Mouse (Mus musculus) CD8-positive naive resting alpha-beta T cell, adult 2 months (primary cell): ENCODE results near the gene Zfp281.

Experiments
- DNase-seq, 2 experiments: peaks; one replicate each; pipeline ENCODE4 v3.0.0; 2022; ENCODE audit warnings: low read depth in 2 of 2, low spot score in 2 of 2

Gene Zfp281

GRCm38 (mm10) chr1:136611803-136612202, 12.9 kb upstream of the Zfp281 start:
- DNase-seq: no peak

GRCm38 (mm10) chr1:136613300-136613751, 11.4 kb upstream of the Zfp281 start:
- no peak for DNase-seq

- no peak for DNase-seq
Observed at GRCm38 (mm10) chr1:136614748-136615440, 9.8 kb upstream of the Zfp281 start.

GRCm38 (mm10) chr1:136617163-136617788, 7.4 kb upstream of the Zfp281 start:
- DNase-seq: no peak

DNA sequence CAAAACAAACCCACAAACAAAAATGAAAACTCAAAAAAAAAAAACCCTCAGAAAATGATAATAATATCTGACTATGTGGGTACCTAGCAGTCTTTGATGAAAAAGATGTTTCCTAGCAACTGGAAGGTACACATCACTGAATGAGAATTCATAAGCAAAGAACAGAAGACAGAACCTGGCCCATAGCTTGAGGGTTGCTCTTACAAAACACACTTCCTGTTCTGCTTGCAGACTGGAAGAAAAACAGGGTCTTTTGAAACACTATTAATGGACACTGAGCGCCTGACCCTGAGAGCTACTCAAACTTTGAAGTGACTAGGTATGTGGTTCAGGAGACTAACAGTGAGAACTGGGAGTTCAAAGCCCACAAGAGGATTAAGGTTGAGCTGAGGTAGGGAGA, 6.1 kb upstream of the Zfp281 start:
- DNase-seq: no peak

DNA sequence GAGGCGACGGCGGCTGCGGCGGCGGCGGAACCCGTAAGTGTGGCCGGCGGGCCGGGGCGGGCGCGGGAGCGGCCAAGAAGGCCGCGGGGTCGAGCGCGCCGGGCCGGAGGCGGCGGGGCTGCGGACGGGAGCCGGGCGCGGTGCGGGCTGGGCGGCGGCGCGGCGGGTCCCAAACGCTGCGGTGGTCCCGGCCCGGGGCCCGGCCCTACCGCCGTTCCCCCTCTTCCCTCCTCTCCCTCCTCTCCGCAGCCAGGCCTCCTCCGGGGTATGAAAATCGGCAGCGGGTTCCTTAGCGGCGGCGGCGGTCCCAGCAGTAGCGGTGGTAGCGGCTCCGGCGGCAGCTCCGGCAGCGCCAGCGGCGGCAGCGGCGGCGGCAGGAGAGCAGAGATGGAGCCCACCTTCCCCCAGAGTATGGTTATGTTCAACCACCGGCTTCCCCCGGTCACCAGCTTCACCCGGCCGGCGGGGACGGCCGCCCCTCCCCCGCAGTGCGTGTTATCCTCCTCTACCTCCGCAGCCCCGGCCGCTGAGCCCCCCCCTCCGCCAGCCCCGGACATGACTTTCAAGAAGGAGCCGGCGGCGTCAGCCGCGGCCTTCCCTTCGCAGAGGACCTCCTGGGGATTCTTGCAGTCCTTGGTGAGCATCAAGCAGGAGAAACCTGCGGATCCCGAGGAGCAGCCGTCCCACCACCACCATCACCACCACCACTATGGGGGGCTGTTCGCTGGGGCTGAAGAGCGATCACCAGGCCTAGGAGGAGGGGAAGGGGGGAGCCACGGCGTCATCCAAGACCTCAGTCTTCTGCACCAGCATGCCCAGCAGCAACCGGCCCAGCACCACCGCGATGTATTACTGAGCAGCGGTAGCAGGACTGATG, 556 bp downstream of the Zfp281 start:
- peak; percentile 28 to 32 for DNase-seq

DNA sequence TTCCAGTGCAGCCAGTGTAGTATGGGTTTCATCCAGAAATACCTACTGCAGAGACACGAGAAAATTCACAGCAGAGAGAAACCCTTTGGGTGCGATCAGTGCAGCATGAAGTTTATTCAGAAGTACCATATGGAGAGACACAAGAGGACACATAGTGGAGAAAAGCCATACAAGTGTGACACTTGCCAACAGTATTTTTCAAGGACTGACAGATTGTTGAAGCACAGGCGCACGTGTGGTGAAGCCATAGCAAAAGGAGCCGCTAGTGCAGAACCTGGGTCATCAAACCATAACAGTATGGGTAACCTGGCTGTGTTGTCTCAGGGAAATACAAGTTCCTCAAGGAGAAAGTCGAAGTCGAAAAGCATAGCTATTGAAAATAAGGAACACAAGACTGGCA, 1.4 kb downstream of the Zfp281 start:
- no peak for DNase-seq

DNA sequence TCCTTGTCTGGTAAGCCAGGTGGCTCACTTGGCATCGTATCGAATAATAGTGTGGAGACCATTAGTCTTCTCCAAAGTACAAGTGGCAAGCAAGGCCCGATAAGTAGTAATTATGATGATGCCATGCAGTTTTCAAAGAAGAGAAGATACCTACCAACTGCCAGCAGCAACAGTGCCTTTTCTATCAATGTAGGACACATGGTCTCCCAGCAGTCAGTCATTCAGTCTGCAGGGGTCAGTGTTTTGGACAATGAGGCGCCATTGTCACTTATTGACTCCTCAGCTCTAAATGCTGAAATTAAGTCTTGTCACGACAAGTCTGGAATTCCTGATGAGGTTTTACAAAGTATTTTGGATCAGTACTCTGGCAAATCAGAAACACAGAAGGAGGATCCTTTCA, 2.1 kb downstream of the Zfp281 start:
- DNase-seq: no peak

DNA sequence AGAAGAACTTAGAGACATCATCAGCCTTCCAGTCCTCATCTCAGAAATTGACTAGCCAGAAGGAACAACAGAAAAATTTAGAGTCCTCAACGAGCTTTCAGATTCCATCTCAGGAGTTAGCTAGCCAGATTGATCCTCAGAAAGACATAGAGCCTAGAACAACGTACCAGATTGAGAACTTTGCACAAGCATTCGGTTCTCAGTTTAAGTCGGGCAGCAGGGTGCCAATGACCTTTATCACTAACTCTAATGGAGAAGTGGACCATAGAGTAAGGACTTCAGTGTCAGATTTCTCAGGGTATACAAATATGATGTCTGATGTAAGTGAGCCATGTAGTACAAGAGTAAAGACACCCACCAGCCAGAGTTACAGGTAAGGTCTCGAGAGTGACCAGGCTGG, 2.9 kb downstream of the Zfp281 start:
- no peak for DNase-seq

GRCm38 (mm10) chr1:136632891-136633290, 8.2 kb downstream of the Zfp281 start:
- no peak for DNase-seq

GRCm38 (mm10) chr1:136635644-136636043, 10.9 kb downstream of the Zfp281 start:
- no peak for DNase-seq

GRCm38 (mm10) chr1:136636946-136637345, 12.2 kb downstream of the Zfp281 start:
- no peak for DNase-seq

GRCm38 (mm10) chr1:136637696-136638095, 13.0 kb downstream of the Zfp281 start:
- no peak for DNase-seq

DNA sequence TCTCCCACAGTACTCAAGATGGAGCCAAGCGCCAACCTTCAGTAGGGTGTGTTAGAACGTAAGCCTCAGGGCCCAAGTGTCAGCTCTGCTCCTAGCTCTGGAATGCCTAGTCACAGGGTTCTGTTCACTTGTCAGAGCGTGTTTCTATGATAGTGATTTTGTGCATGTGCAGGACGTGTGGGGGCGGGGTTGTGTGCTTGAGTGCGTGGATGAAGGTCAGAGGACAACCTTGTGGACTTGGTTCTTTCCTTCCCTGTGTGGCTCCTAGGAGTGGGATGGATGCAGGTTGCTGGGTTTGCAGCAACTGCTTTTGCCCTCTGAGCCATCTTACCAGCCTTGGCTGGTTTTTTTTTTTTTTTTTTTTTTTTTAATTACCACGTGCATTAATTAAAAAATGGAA, 13.5 kb downstream of the Zfp281 start:
- no peak for DNase-seq

DNA sequence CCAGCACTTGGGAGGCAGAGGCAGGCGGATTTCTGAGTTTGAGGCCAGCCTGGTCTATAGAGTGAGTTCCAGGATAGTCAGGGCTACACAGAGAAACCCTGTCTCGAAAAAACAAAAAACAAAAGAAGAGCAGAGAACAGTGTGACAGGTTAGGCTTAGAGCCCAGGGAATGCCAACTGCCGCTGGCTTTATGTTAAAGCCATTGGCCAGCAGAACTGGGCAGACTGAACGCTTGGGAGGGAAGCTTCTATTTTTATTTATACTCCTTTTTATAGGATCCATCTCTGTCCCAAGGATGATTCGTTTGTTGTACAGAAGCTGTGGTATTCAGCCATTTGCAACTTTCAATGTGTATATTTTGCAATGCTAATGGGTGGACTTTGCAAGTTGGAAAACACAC, 14.0 kb downstream of the Zfp281 start:
- DNase-seq: no peak

DNA sequence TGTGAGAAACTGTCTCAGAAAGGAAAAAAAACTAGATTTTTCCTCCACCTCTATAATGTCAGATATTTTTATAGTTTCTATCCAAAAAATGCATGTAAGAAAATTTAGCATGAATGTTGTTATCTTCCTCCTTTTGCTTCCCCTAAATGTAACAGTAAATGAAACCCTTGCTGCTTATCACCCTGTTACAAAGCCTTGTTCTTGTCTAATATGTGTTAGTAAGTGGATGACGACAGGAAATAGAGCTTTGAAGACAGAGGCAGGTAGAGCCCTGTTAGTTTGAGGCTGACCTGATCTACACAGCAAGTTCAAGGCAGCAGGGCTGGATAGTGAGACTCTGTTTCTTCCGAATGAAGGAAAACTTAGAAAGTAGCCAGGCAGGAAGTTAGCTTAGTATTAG, 14.5 kb downstream of the Zfp281 start:
- DNase-seq: no peak

DNA sequence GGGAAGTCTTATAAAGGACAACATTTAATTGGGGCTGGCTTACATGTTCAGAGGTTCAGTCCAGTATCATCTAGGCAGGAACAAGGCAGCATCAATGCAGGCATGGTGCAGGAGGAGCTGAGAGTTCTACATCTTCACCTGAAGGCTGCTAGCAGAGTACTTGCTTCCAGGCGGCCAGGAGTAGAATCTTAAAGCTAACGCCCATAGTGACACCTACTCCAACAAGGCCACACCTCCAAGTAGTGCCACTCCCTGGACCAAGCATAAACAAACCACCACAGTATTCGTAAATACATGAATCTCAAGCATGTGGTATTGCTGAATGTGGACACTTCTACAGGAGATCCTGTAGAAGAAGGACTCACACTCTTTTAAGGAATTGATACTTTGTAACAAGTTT, 18.0 kb downstream of the Zfp281 start:
- DNase-seq: no peak

DNA sequence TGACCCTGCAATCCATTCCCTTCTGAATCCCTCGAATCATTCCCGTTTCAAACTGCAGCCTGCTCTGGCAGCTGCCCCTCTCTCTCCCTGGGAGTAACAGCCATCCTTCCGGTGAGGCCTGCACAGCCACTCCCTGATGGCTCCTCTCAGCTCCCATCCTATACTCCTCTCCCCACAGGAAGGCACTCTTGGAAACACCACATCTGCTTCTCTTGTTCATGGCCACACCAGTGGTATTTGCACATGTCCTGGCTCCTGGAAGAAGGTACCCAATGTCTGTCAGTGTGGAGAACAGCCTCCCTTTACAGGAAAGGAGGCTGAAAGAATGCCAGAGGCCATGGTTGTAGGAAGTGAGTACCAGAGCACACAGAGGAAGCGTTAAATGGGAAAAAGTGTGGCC, 19.8 kb downstream of the Zfp281 start:
- DNase-seq: no peak

DNA sequence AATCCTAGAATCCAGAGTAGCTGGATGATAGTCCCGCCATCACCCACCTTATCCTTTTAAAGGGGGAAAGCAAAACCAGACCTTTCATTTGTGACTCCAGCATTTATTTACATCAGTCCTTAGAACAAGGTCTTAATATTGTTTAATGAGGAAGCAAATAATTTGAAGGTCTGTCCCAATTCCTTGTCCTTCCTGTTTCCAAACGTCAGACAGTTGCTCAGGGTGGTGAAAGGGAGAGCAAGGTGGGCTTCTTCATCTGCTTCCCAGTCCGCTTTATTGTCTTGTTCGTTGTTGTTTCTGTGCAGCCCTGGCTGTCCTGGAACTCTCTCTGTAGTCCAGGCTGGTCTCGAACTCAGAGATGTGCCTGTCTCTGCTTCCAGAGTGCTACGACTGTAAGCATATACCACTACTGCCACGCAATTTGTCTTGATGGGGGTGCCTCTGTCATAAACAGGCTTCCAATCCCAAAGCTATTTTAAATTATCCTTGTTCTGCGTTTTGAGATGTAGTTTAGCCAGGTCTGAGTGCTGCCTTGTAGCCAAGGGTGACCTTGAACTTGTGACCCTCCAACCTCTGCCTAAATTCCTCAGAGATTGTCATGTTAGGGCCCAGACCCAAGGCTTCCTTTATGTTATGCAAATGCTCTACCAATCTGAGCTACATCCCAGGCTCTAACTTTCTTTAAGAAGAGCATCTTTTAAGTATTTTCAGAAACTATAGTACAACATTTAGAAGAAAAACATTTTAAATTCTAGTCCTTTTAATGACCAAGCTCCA, 21.3 kb downstream of the Zfp281 start:
- DNase-seq: no peak

- no peak for DNase-seq
Observed at GRCm38 (mm10) chr1:136652066-136652465, 27.4 kb downstream of the Zfp281 start.

GRCm38 (mm10) chr1:136653526-136653925, 28.8 kb downstream of the Zfp281 start:
- DNase-seq: no peak
